Mouse (Mus musculus) T-cell, adult 2 months (primary cell): ENCODE measurements at regions not wholly inside any gene's neighbourhood (a gene's known extent, or its start where the extent isn't known, plus 50 kb on each side); places are given as distances from the start of the nearest gene placed in this dataset.

Experiments used
- DNase-seq: peaks from one replicate; pipeline ENCODE4 v3.0.0; 2022; ENCODE audit warnings: low spot score

GRCm38 (mm10) chr4:98200701-98201100 lies 182.4 kb downstream of the Tm2d1 start:
- no peak for DNase-seq

GRCm38 (mm10) chr4:98190318-98190717 lies 192.8 kb downstream of the Tm2d1 start:
- DNase-seq: no peak

GRCm38 (mm10) chr4:98189894-98190293 lies 193.2 kb downstream of the Tm2d1 start:
- no peak for DNase-seq

- no peak for DNase-seq
Observed at GRCm38 (mm10) chr4:98188944-98189343, 194.2 kb downstream of the Tm2d1 start.

- DNase-seq: no peak
Observed at GRCm38 (mm10) chr4:98187038-98187437, 196.1 kb downstream of the Tm2d1 start.

GRCm38 (mm10) chr4:98182053-98182355 lies 201.1 kb downstream of the Tm2d1 start:
- DNase-seq: no peak

- no peak for DNase-seq
Observed at GRCm38 (mm10) chr4:98181185-98182052, 201.7 kb downstream of the Tm2d1 start.

GRCm38 (mm10) chr4:98180336-98180735 lies 202.8 kb downstream of the Tm2d1 start:
- no peak for DNase-seq
